Mouse (Mus musculus) heart, embryonic 13.5 days (tissue): Measurements from ENCODE around the gene Zmynd10. TPM values are rescaled to one million over a fixed set of nuclear protein-coding genes. Genes with fewer than 3 reads are reported as not detected.

Source experiments
- ATAC-seq: fragments of 200-750 bp; cut with Nextera tagmentation; 2 replicates; pipeline ENCODE4 v1.8.0; 2017; ENCODE audit warnings: moderate TSS enrichment; ENCODE audit not compliant: insufficient number of reproducible peaks, low FRiP score, low TSS enrichment; ENCODE audit errors: extremely low read depth
- H3K27ac ChIP-seq: fragments of 300-500 bp; sonication (generic); replicated peaks from 2 replicates; pipeline ENCODE4 v1.5.1; 2015; ENCODE audit warnings: moderate library complexity, mild to moderate bottlenecking, inconsistent platforms
- H3K27me3 ChIP-seq: fragments of 300-500 bp; sonication (generic); replicated peaks from 2 replicates; pipeline ENCODE4 v1.6.1; 2015; ENCODE audit warnings: mild to moderate bottlenecking, inconsistent platforms
- H3K36me3 ChIP-seq: fragments of 300-500 bp; sonication (generic); 2 replicates; pipeline ENCODE4 v1.6.1; 2015; ENCODE audit warnings: mild to moderate bottlenecking, inconsistent platforms
- H3K4me1 ChIP-seq: fragments of 300-500 bp; sonication (generic); 2 replicates; pipeline ENCODE4 v1.6.1; 2015; ENCODE audit warnings: inconsistent platforms
- H3K4me2 ChIP-seq: fragments of 300-500 bp; sonication (generic); 2 replicates; pipeline ENCODE4 v1.6.1; 2015; ENCODE audit warnings: inconsistent platforms, mild to moderate bottlenecking, moderate library complexity
- H3K4me3 ChIP-seq: fragments of 300-500 bp; sonication (generic); 2 replicates; pipeline ENCODE4 v1.5.1; 2015; ENCODE audit warnings: moderate library complexity, mild to moderate bottlenecking, inconsistent platforms
- H3K9ac ChIP-seq: fragments of 300-500 bp; sonication (generic); 2 replicates; pipeline ENCODE4 v1.6.1; 2015; ENCODE audit warnings: inconsistent platforms, mild to moderate bottlenecking, moderate library complexity
- H3K9me3 ChIP-seq: fragments of 300-500 bp; sonication (generic); 2 replicates; pipeline ENCODE4 v1.6.1; 2016; ENCODE audit warnings: inconsistent platforms
- WGBS: fragments of 180-500 bp; shearing (Covaris S2); methylation state at CpG from one replicate; pipeline ENCODE4 v1.1.7; 2015; ENCODE audit warnings: mixed read lengths; 5-methylcytosine and 5-hydroxymethylcytosine counted together
- polyA plus RNA-seq: library from polyadenylated mRNA; unstranded; fragments of >200 nt; fragmentation: Nextera tagmentation; extraction: Ambion mirVana; gene quantifications from 2 replicates; pipeline ENCODE4 v1.2.1, GENCODE M21; 2015

Zmynd10 gene
- polyA plus RNA-seq, 1 experiment from 2014 or later: not detected

- Histone ChIP-seq H3K4me3 (no peak overlapping the region), H3K4me2 (peak overlapping the region; percentile 61)
Measured at GRCm38 (mm10) chr9:107521190-107521589, 25.9 kb upstream of the Zmynd10 start.

GRCm38 (mm10) chr9:107521711-107522399, 25.2 kb upstream of the Zmynd10 start:
- Histone ChIP-seq H3K36me3 (no peaks in the 10 kb centered on the region), H3K4me1 (peaks cover 30% of the 10 kb centered on the region), H3K27me3 (peaks cover 34% of the 10 kb centered on the region), H3K9me3 (no peaks in the 10 kb centered on the region), H3K9ac (peak overlapping the region; percentile 64), H3K4me2 (peak overlapping the region; percentile 61), H3K4me3 (peak overlapping the region; percentile 24), H3K27ac (peak overlapping the region; percentile 61)
- no peak for ATAC-seq
- 30% methylated on average over 25 of the region's 25 CpGs for WGBS

More at GRCm38 (mm10) chr9:107521190-107521589, 25.9 kb upstream of the Zmynd10 start:
- Histone ChIP-seq H3K27ac (peak overlapping the region; percentile 61; the same call in 1 of the 2 replicates), H3K9me3 (no peaks in the 10 kb centered on the region), H3K9ac (peak overlapping the region; percentile 15; the same call in 1 of the 2 replicates), H3K36me3 (no peaks in the 10 kb centered on the region), H3K4me1 (peaks cover 24% of the 10 kb centered on the region), H3K27me3 (peaks cover 27% of the 10 kb centered on the region)
- ATAC-seq: no peak
- 44% methylated on average over 5 of the region's 5 CpGs for WGBS

GRCm38 (mm10) chr9:107522400-107522711, 24.7 kb upstream of the Zmynd10 start:
- Histone ChIP-seq H3K4me1 (peaks cover 35% of the 10 kb centered on the region), H3K9me3 (no peaks in the 10 kb centered on the region), H3K4me2 (peak overlapping the region; percentile 61), H3K9ac (peak overlapping the region; percentile 64), H3K4me3 (peak overlapping the region; percentile 24; the same call in 1 of the 2 replicates), H3K36me3 (no peaks in the 10 kb centered on the region), H3K27ac (peak overlapping the region; percentile 61; the same call in 1 of the 2 replicates), H3K27me3 (peaks cover 39% of the 10 kb centered on the region)
- WGBS: 29% methylated on average over 2 of the region's 2 CpGs
- no peak for ATAC-seq

GRCm38 (mm10) chr9:107526198-107527026, 20.7 kb upstream of the Zmynd10 start:
- H3K4me1 ChIP-seq: peaks cover 29% of the 10 kb centered on the region
- no peaks in the 10 kb centered on the region for H3K36me3 ChIP-seq
- ATAC-seq: peak; percentile 52
- H3K9me3 ChIP-seq: no peaks in the 10 kb centered on the region
- WGBS: 14% methylated on average over 44 of the region's 44 CpGs
- no peak overlapping the region for H3K27ac ChIP-seq
- peak overlapping the region; percentile 45 for H3K4me3 ChIP-seq
- H3K27me3 ChIP-seq: peaks cover 48% of the 10 kb centered on the region
- peak overlapping the region; percentile 70 for H3K4me2 ChIP-seq
- H3K9ac ChIP-seq: peak overlapping the region; percentile 68

GRCm38 (mm10) chr9:107533791-107534407, 13.2 kb upstream of the Zmynd10 start, which contains the start of gene Tmem115:
TSS of gene Tmem115 (plus strand) at chr9:107533945.
- H3K27me3 ChIP-seq: no peaks in the 10 kb centered on the region; the same call in 1 of the 2 replicates
- WGBS: under 1% methylated on average over 47 of the region's 48 CpGs
- peak; percentile 94 for ATAC-seq
- peak within 1 kb of the TSS; percentile 89 for H3K4me3 ChIP-seq
- H3K36me3 ChIP-seq: peaks cover 19% of the 10 kb centered on the region
- peak within 1 kb of the TSS; percentile 77 for H3K27ac ChIP-seq
- peak within 1 kb of the TSS; percentile 93 for H3K9ac ChIP-seq
- peaks cover 32% of the 10 kb centered on the region for H3K4me1 ChIP-seq
- peak within 1 kb of the TSS; percentile 97 for H3K4me2 ChIP-seq
- no peaks in the 10 kb centered on the region for H3K9me3 ChIP-seq

GRCm38 (mm10) chr9:107534408-107535202, 12.5 kb upstream of the Zmynd10 start:
- Histone ChIP-seq H3K4me3 (peak overlapping the region; percentile 89), H3K4me2 (peak overlapping the region; percentile 97), H3K36me3 (peaks cover 26% of the 10 kb centered on the region), H3K9me3 (no peaks in the 10 kb centered on the region), H3K4me1 (peaks cover 32% of the 10 kb centered on the region), H3K27me3 (no peaks in the 10 kb centered on the region; the same call in 1 of the 2 replicates), H3K9ac (peak overlapping the region; percentile 93), H3K27ac (peak overlapping the region; percentile 77)
- peak; percentile 7; the same call in 1 of the 2 replicates for ATAC-seq
- WGBS: under 1% methylated on average over 40 of the region's 40 CpGs

- ATAC-seq: no peak
- H3K4me2 ChIP-seq: no peak overlapping the region
- no peak overlapping the region for H3K9ac ChIP-seq
- no peak overlapping the region for H3K4me3 ChIP-seq
- no peak overlapping the region for H3K27ac ChIP-seq
- H3K27me3 ChIP-seq: no peaks in the 10 kb centered on the region
- H3K9me3 ChIP-seq: no peaks in the 10 kb centered on the region
- peaks cover 51% of the 10 kb centered on the region for H3K4me1 ChIP-seq
- WGBS: 87% methylated on average over 7 of the region's 7 CpGs
- peaks cover 34% of the 10 kb centered on the region for H3K36me3 ChIP-seq
Measured at GRCm38 (mm10) chr9:107538231-107538630, 8.9 kb upstream of the Zmynd10 start.

- H3K4me1 ChIP-seq: peaks cover 47% of the 10 kb centered on the region
- H3K36me3 ChIP-seq: peaks cover 39% of the 10 kb centered on the region
- 86% methylated on average over 3 of the region's 3 CpGs for WGBS
Measured at GRCm38 (mm10) chr9:107538711-107539110, 8.4 kb upstream of the Zmynd10 start.

GRCm38 (mm10) chr9:107539940-107540339, 7.2 kb upstream of the Zmynd10 start:
- no peak for ATAC-seq
- H3K4me2 ChIP-seq: no peak overlapping the region
- no peaks in the 10 kb centered on the region for H3K9me3 ChIP-seq
- no peak overlapping the region for H3K4me3 ChIP-seq
- no peak overlapping the region for H3K27ac ChIP-seq
- H3K36me3 ChIP-seq: peaks cover 51% of the 10 kb centered on the region
- H3K9ac ChIP-seq: no peak overlapping the region
- H3K27me3 ChIP-seq: no peaks in the 10 kb centered on the region
- H3K4me1 ChIP-seq: peaks cover 46% of the 10 kb centered on the region
- 88% methylated on average over 8 of the region's 8 CpGs for WGBS

More at GRCm38 (mm10) chr9:107538711-107539110, 8.4 kb upstream of the Zmynd10 start:
- no peak overlapping the region for H3K4me3 ChIP-seq
- no peak for ATAC-seq
- no peak overlapping the region for H3K9ac ChIP-seq
- H3K27me3 ChIP-seq: no peaks in the 10 kb centered on the region
- no peaks in the 10 kb centered on the region for H3K9me3 ChIP-seq
- H3K4me2 ChIP-seq: no peak overlapping the region
- no peak overlapping the region for H3K27ac ChIP-seq

GRCm38 (mm10) chr9:107540420-107540819, 6.7 kb upstream of the Zmynd10 start:
- H3K9me3 ChIP-seq: no peaks in the 10 kb centered on the region
- peaks cover 56% of the 10 kb centered on the region for H3K36me3 ChIP-seq
- H3K27ac ChIP-seq: no peak overlapping the region
- no peak for ATAC-seq
- H3K27me3 ChIP-seq: no peaks in the 10 kb centered on the region
- peaks cover 41% of the 10 kb centered on the region for H3K4me1 ChIP-seq
- H3K9ac ChIP-seq: 0 out of 2 replicates have a peak overlapping the region, but pooled peaks have one; percentile 93
- WGBS: 62% methylated on average over 4 of the region's 4 CpGs
- H3K4me2 ChIP-seq: 0 out of 2 replicates have a peak overlapping the region, but pooled peaks have one; percentile 97
- no peak overlapping the region for H3K4me3 ChIP-seq
